Comparison of ENCODE assay signal across 14 mouse cellular contexts in genomic region chr13:117031546-117031945, GRCm38 (mm10). TPM values are rescaled to one million over a fixed set of nuclear protein-coding genes. Genes with fewer than 3 reads are reported as not detected.
DNase-seq lines count a peak whose midpoint lies in the region; ATAC-seq and TF ChIP-seq lines count a peak whose summit lies in the region.
"Had no signal": no experiment of that assay in that cellular context is flagged by ENCODE, and none has a peak within 500 bp of the region (broad histone marks: within the 10 kb centered on the region; RNA-seq: fewer than 3 reads in every experiment).

No protein-coding gene starts in this region.

- H3K4me3 ChIP-seq in kidney, embryonic 14.5 days (ENCODE audit: low read length) = no peak overlapping the region
- no peak overlapping the region for H3K4me3 ChIP-seq in intestine, postnatal 0 days (ENCODE audit: low read depth, low read length)
- H3K4me3 ChIP-seq: forebrain, embryonic 13.5 days; left cerebral cortex, adult 2 months had no signal

- peak; percentile 39; the same call in 1 of the 2 replicates for ATAC-seq in kidney, embryonic 14.5 days (ENCODE audit: low FRiP score, low TSS enrichment)
- ATAC-seq in intestine, postnatal 0 days = peak; percentile 65
- ATAC-seq in megakaryocyte, adult 5-6 weeks (ENCODE audit: poor library complexity, severe bottlenecking) = peak; percentile 21
- ATAC-seq: forebrain, embryonic 13.5 days had no signal

- no peak overlapping the region for H3K27ac ChIP-seq in kidney, embryonic 14.5 days (ENCODE audit: low read depth, low read length)
- no peak overlapping the region for H3K27ac ChIP-seq in intestine, postnatal 0 days (ENCODE audit: low read depth, low read length)
- H3K27ac ChIP-seq: forebrain, embryonic 13.5 days; left cerebral cortex, adult 2 months; liver, embryonic 14.5 days had no signal

- no peaks in the 10 kb centered on the region for H3K9me3 ChIP-seq in kidney, embryonic 14.5 days (ENCODE audit: control insufficient read depth, low read length)
- no peaks in the 10 kb centered on the region for H3K9me3 ChIP-seq in intestine, postnatal 0 days (ENCODE audit: control insufficient read depth)
- H3K9me3 ChIP-seq: forebrain, embryonic 13.5 days had no signal

- no peak overlapping the region for H3K4me2 ChIP-seq in kidney, embryonic 14.5 days (replicated peaks; ENCODE audit: low read depth, low read length)
- H3K4me2 ChIP-seq in intestine, postnatal 0 days (replicated peaks; ENCODE audit: low read depth) = no peak overlapping the region
- H3K4me2 ChIP-seq: forebrain, embryonic 13.5 days had no signal

- DNase-seq in kidney, adult 18-20 months = no peak
- peak; percentile 93 for DNase-seq in A20 (ENCODE audit: low read depth, low spot score)
- DNase-seq in ovary, postnatal 10 days (ENCODE audit: low spot score) = no peak
- DNase-seq in frontal cortex, adult 2 months (ENCODE audit: extremely low spot score in 1 of 2, low spot score in 1 of 2) = no peak
- DNase-seq in left cerebral cortex, adult 9 months (ENCODE audit: low spot score in 2 of 2) = no peak
- DNase-seq: heart, postnatal 10 days; kidney, adult 9 months had no signal

- no peak overlapping the region for H3K9ac ChIP-seq in kidney, embryonic 14.5 days (ENCODE audit: low read depth, low read length)
- no peak overlapping the region for H3K9ac ChIP-seq in intestine, postnatal 0 days (ENCODE audit: low read depth, low read length)
- H3K9ac ChIP-seq: forebrain, embryonic 13.5 days; liver, embryonic 14.5 days had no signal

- no peaks in the 10 kb centered on the region for H3K36me3 ChIP-seq in kidney, embryonic 14.5 days (ENCODE audit: control insufficient read depth, insufficient read depth, low read length)
- no peaks in the 10 kb centered on the region for H3K36me3 ChIP-seq in intestine, postnatal 0 days (ENCODE audit: control insufficient read depth, insufficient read depth)

- no peak for TF ChIP-seq CTCF in intestine, postnatal 0 days (IDR thresholded peaks at IDR 0.05; ENCODE audit: low read depth)

- no peaks in the 10 kb centered on the region for H3K27me3 ChIP-seq in kidney, embryonic 14.5 days (ENCODE audit: control insufficient read depth, insufficient read depth, low read length)
- no peaks in the 10 kb centered on the region for H3K27me3 ChIP-seq in intestine, postnatal 0 days (replicated peaks; ENCODE audit: control insufficient read depth, insufficient read depth, low read length)

- H3K4me1 ChIP-seq in kidney, embryonic 14.5 days (ENCODE audit: control insufficient read depth, insufficient read depth, low read length) = no peaks in the 10 kb centered on the region
- H3K4me1 ChIP-seq in intestine, postnatal 0 days (replicated peaks; ENCODE audit: control insufficient read depth, insufficient read depth, low read length) = no peaks in the 10 kb centered on the region
- H3K4me1 ChIP-seq: forebrain, embryonic 13.5 days had no signal

- 45% methylated on average over 6 of the region's 6 CpGs for WGBS in kidney, embryonic 14.5 days
- 45% methylated on average over 6 of the region's 6 CpGs for WGBS in intestine, postnatal 0 days

RNA-seq across cellular contexts. Expression of gene Parp8, which starts 6.2 kb away (rescaled TPM):
- 15.2 and 19.7 TPM in 2 replicates for polyA plus RNA-seq in kidney, embryonic 14.5 days (2014; fragmentation: Nextera tagmentation; extraction: Ambion mirVana)
- 2.2 and 2.9 TPM in 2 replicates for polyA plus RNA-seq in intestine, postnatal 0 days (2015; fragmentation: Nextera tagmentation; extraction: Ambion mirVana)
- total RNA-seq in megakaryocyte, adult 5-6 weeks (2015) = 92.0 and 102 TPM in 2 replicates
- total RNA-seq in megakaryocyte, adult 5-6 weeks (2017) = 62.3 and 71.4 TPM in 2 replicates
- 21.0 and 23.5 TPM in 2 replicates for polyA plus RNA-seq in frontal cortex, adult 2 months (2012; rRNA removed)
- total RNA-seq: MEL had no signal
